Mouse (Mus musculus): Measurements from ENCODE around the gene Fgf22. TPM values are rescaled to one million over a fixed set of nuclear protein-coding genes. Genes with fewer than 3 reads are reported as not detected.

Fgf22 gene
- not detected for polyA plus RNA-seq (2014; fragmentation: Illumina TruSeq; extraction: RNeasy Lipid Tissue Mini Kit (QIAGEN cat#74804); ENCODE audit: low read depth, low replicate concordance)

GRCm38 (mm10) chr10:79754856-79755516 is at the start of gene Fgf22:
Gene Fgf22 (plus strand): TSS chr10:79755076.

DNA sequence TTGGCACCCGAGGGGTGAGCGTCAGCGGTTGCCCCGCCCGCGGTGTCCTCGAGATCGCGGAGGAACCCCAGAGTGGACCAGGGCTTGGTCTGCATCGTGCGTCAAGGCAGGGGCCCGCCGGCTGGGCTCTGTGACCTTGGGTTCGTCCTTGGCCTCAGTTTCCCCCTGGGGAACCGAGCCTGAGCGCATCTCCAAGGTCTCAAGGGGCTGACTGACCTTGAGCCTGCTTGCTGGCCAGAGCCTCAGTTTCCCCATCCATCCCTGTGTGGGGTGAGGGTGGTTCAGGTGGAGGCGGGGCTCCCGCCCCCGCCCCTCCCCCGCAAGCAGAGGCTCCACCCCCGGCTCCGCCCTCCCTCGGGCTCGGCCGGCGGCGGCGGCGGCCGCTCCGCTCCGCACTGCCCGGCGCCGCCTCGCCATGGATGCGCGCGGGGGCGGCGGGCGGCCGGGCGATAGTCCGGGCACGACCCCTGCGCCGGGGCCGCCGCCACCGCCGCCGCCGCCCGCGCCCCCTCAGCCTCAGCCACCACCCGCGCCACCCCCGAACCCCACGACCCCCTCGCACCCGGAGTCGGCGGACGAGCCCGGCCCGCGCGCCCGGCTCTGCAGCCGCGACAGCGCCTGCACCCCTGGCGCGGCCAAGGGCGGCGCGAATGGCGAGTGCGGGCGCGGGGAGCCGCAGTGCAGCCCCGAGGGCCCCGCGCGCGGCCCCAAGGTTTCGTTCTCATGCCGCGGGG is 38.5 kb upstream of the Fgf22 start, which contains the start of gene Hcn2:
Gene Hcn2, plus strand, starts transcription at position 381 of the 734 bp plus-strand sequence.

DNA sequence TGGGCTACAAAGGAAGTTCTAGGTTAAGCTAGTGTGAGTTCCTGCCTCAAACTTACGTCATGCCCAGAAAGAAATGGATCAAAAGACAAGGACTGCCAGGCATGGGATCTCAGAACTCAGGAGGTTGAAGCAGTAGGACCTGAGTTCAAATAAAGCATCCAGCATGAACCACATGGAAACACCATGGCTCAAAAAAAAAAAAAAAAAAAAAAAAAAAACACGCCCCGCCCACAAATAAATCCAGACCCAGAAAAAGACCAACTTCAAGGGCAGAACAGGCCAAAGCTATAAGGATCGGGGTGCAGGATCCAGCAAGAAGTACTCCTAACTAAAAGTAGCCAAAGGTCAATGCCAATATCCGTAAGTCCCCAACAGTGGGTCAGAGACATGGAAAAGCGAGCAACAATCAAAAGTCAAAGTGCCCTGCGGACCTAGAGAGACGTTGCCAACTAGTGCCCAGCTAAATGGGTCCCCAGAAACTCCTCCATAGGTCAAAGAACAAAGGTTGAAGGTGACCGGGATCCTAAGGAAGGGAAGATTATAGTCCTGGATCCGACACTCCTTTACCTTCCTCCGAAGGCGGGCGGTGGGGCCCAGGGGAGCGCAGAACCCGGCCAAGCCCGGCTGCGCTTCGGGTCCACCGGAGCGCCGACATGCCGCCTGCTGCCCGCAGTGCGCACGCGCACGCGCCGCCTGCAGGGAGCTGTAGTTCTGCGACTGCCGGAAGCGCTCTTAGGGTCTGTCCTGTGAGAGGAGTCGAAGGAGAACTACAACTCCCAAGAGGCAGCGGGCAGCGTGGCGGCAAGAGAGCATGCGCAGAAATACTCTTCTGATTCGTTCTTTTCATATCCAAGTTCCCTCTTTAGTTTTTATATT is 8.7 kb upstream of the Fgf22 start, which contains the start of gene Polrmt:
Gene Polrmt, minus strand, starts transcription at position 684 of the 876 bp plus-strand sequence.

DNA sequence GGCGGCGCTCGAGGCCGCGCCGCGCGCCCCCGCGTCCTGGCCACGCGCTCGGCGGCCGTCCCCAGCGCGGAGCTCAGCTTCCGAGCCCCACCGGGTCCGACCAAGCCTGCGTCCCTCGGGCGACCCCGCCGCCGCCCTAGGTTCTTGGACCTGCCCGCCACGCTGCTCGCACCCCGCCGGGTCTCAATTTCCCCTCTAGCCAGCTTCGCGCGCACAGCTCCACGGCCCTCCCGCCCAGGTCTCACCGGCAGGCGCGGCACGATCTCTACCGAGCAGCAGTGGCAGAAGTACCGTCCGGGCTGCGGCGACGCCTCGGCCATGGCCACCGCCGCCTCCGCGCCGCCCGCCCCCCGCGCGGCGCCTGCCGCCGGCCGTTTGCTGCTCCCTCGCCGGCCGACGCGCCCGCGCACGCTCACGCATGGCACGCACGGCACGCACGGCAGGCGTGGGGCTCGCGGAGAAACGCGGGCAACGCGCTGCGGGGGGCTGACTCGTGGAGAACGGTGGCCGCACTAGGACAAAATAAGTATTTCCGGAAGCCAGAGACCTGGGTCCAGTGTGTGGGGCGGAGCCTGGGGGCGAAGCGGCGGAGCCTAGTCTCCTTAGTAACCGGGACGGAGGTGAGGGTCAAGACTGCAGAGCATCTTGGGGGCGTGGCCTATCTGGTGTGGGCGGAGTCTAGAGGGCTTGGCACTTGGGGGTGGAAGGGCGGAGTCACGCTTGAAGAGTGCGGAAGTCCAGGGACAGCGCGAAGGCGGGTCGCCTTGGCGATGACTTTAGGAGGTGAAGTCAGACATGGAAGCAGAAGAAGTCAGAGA is 11.8 kb downstream of the Fgf22 start, which contains the start of gene Rnf126:
Gene Rnf126, minus strand, starts transcription at position 445 of the 818 bp plus-strand sequence.

GRCm38 (mm10) chr10:79777103-79777531 is 22.2 kb downstream of the Fgf22 start, which contains the start of gene Fstl3:
Gene Fstl3 (plus strand): TSS chr10:79777272.

DNA sequence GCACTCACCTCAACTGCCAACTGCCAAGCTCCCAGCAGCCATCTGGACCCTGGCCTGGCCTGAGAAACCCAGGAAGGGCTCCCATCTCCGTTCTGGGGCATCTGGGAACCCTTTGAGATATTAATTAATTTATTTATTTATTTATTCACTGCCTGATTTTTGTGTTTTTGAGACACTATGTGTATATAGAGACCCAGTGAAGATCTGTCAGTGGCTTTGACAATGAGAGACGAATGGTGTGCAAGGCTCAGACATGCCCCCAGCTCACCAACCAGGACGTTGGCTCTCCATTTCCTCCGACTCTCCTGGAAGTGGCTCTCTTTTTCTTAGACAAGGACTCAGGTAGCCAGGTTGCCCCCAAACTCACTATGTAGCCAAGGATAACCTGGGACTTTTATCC is 36.0 kb downstream of the Fgf22 start, which contains the start of gene Prss57:
Gene Prss57, minus strand, starts transcription at position 101 of the 400 bp plus-strand sequence.

DNA sequence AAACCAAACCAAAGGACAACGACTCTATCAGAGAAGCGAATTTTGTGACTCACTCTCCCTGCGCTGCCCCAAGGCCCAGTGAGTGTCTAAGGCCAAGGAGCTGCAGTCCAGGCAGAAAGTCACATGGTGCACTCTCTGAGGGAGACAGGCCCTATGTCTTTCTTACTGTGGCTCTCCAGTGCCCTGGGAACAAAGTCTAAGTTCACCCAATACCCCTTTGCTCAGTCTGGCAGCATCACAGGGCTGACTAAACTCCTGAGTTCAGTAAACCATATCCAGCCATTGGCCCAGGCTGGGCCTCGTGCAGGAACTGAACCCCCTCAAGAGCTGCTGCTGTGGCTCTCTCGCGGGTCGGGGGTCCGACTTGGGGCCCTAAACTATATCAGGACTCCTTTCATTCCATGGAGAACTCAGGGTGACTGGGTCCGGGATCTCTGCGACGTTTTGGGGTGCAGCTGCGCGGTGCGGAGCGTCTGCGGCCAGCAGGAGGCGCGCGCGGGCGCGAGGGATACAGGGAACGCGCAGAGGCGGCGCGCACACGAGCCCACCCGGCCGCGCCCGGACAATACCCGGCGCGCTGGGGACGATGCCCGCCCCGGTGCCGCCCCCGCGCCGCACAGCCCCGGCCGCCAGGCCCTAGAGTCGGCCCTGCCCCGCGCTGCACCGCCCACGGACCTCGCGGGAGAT is 38.3 kb downstream of the Fgf22 start, which contains the start of gene Palm:
Gene Palm, plus strand, starts transcription at position 522 of the 687 bp plus-strand sequence.

Other genes with a start within 250 kb of the Fgf22 start
- not detected for gene Plpp2, start 221.3 kb upstream of the Fgf22 start, polyA plus RNA-seq (2014; fragmentation: Illumina TruSeq; extraction: RNeasy Lipid Tissue Mini Kit (QIAGEN cat#74804); ENCODE audit: low read depth, low replicate concordance)
- gene Mier2, start 199.9 kb upstream of the Fgf22 start, polyA plus RNA-seq (2014; fragmentation: Illumina TruSeq; extraction: RNeasy Lipid Tissue Mini Kit (QIAGEN cat#74804); ENCODE audit: low read depth, low replicate concordance) = 0.15 TPM
- 19.5 TPM for gene Theg, start 167.7 kb upstream of the Fgf22 start, polyA plus RNA-seq (2014; fragmentation: Illumina TruSeq; extraction: RNeasy Lipid Tissue Mini Kit (QIAGEN cat#74804); ENCODE audit: low read depth, low replicate concordance)
- gene C2cd4c, start 141.1 kb upstream of the Fgf22 start, polyA plus RNA-seq (2014; fragmentation: Illumina TruSeq; extraction: RNeasy Lipid Tissue Mini Kit (QIAGEN cat#74804); ENCODE audit: low read depth, low replicate concordance) = 0.07 TPM
- 1.9 TPM for gene Shc2, start 117.2 kb upstream of the Fgf22 start, polyA plus RNA-seq (2014; fragmentation: Illumina TruSeq; extraction: RNeasy Lipid Tissue Mini Kit (QIAGEN cat#74804); ENCODE audit: low read depth, low replicate concordance)
- not detected for gene Odf3l2, start 109.3 kb upstream of the Fgf22 start, polyA plus RNA-seq (2014; fragmentation: Illumina TruSeq; extraction: RNeasy Lipid Tissue Mini Kit (QIAGEN cat#74804); ENCODE audit: low read depth, low replicate concordance)
- not detected for gene Madcam1, start 90.5 kb upstream of the Fgf22 start, polyA plus RNA-seq (2014; fragmentation: Illumina TruSeq; extraction: RNeasy Lipid Tissue Mini Kit (QIAGEN cat#74804); ENCODE audit: low read depth, low replicate concordance)
- gene Tpgs1, start 85.7 kb upstream of the Fgf22 start, polyA plus RNA-seq (2014; fragmentation: Illumina TruSeq; extraction: RNeasy Lipid Tissue Mini Kit (QIAGEN cat#74804); ENCODE audit: low read depth, low replicate concordance) = not detected
- 11.0 TPM for gene Cdc34, start 72.9 kb upstream of the Fgf22 start, polyA plus RNA-seq (2014; fragmentation: Illumina TruSeq; extraction: RNeasy Lipid Tissue Mini Kit (QIAGEN cat#74804); ENCODE audit: low read depth, low replicate concordance)
- not detected for gene Gzmm, start 66.1 kb upstream of the Fgf22 start, polyA plus RNA-seq (2014; fragmentation: Illumina TruSeq; extraction: RNeasy Lipid Tissue Mini Kit (QIAGEN cat#74804); ENCODE audit: low read depth, low replicate concordance)
- 293 TPM for gene Bsg, start 50.6 kb upstream of the Fgf22 start, polyA plus RNA-seq (2014; fragmentation: Illumina TruSeq; extraction: RNeasy Lipid Tissue Mini Kit (QIAGEN cat#74804); ENCODE audit: low read depth, low replicate concordance)
- not detected for gene Hcn2, start 38.4 kb upstream of the Fgf22 start, polyA plus RNA-seq (2014; fragmentation: Illumina TruSeq; extraction: RNeasy Lipid Tissue Mini Kit (QIAGEN cat#74804); ENCODE audit: low read depth, low replicate concordance)
- gene Polrmt, start 8.5 kb upstream of the Fgf22 start, polyA plus RNA-seq (2014; fragmentation: Illumina TruSeq; extraction: RNeasy Lipid Tissue Mini Kit (QIAGEN cat#74804); ENCODE audit: low read depth, low replicate concordance) = 0.70 TPM
- gene Rnf126, start 11.9 kb downstream of the Fgf22 start, polyA plus RNA-seq (2014; fragmentation: Illumina TruSeq; extraction: RNeasy Lipid Tissue Mini Kit (QIAGEN cat#74804); ENCODE audit: low read depth, low replicate concordance) = 6.6 TPM
- gene Fstl3, start 22.2 kb downstream of the Fgf22 start, polyA plus RNA-seq (2014; fragmentation: Illumina TruSeq; extraction: RNeasy Lipid Tissue Mini Kit (QIAGEN cat#74804); ENCODE audit: low read depth, low replicate concordance) = 3.6 TPM
- gene Prss57, start 35.9 kb downstream of the Fgf22 start, polyA plus RNA-seq (2014; fragmentation: Illumina TruSeq; extraction: RNeasy Lipid Tissue Mini Kit (QIAGEN cat#74804); ENCODE audit: low read depth, low replicate concordance) = not detected
- 0.38 TPM for gene Palm, start 38.5 kb downstream of the Fgf22 start, polyA plus RNA-seq (2014; fragmentation: Illumina TruSeq; extraction: RNeasy Lipid Tissue Mini Kit (QIAGEN cat#74804); ENCODE audit: low read depth, low replicate concordance)
- not detected for gene Misp, start 65.9 kb downstream of the Fgf22 start, polyA plus RNA-seq (2014; fragmentation: Illumina TruSeq; extraction: RNeasy Lipid Tissue Mini Kit (QIAGEN cat#74804); ENCODE audit: low read depth, low replicate concordance)
- 40.2 TPM for gene Ptbp1, start 99.4 kb downstream of the Fgf22 start, polyA plus RNA-seq (2014; fragmentation: Illumina TruSeq; extraction: RNeasy Lipid Tissue Mini Kit (QIAGEN cat#74804); ENCODE audit: low read depth, low replicate concordance)
- not detected for gene Prtn3, start 119.4 kb downstream of the Fgf22 start, polyA plus RNA-seq (2014; fragmentation: Illumina TruSeq; extraction: RNeasy Lipid Tissue Mini Kit (QIAGEN cat#74804); ENCODE audit: low read depth, low replicate concordance)
- gene Plppr3, start 119.6 kb downstream of the Fgf22 start, polyA plus RNA-seq (2014; fragmentation: Illumina TruSeq; extraction: RNeasy Lipid Tissue Mini Kit (QIAGEN cat#74804); ENCODE audit: low read depth, low replicate concordance) = not detected
- gene Elane, start 131.2 kb downstream of the Fgf22 start, polyA plus RNA-seq (2014; fragmentation: Illumina TruSeq; extraction: RNeasy Lipid Tissue Mini Kit (QIAGEN cat#74804); ENCODE audit: low read depth, low replicate concordance) = not detected
- gene Cfd, start 135.8 kb downstream of the Fgf22 start, polyA plus RNA-seq (2014; fragmentation: Illumina TruSeq; extraction: RNeasy Lipid Tissue Mini Kit (QIAGEN cat#74804); ENCODE audit: low read depth, low replicate concordance) = not detected
- 0.87 TPM for gene Med16, start 153.8 kb downstream of the Fgf22 start, polyA plus RNA-seq (2014; fragmentation: Illumina TruSeq; extraction: RNeasy Lipid Tissue Mini Kit (QIAGEN cat#74804); ENCODE audit: low read depth, low replicate concordance)
- gene Gm26602, start 155.8 kb downstream of the Fgf22 start, polyA plus RNA-seq (2014; fragmentation: Illumina TruSeq; extraction: RNeasy Lipid Tissue Mini Kit (QIAGEN cat#74804); ENCODE audit: low read depth, low replicate concordance) = not detected
- gene Kiss1r, start 161.9 kb downstream of the Fgf22 start, polyA plus RNA-seq (2014; fragmentation: Illumina TruSeq; extraction: RNeasy Lipid Tissue Mini Kit (QIAGEN cat#74804); ENCODE audit: low read depth, low replicate concordance) = not detected
- 1.1 TPM for gene R3hdm4, start 166.1 kb downstream of the Fgf22 start, polyA plus RNA-seq (2014; fragmentation: Illumina TruSeq; extraction: RNeasy Lipid Tissue Mini Kit (QIAGEN cat#74804); ENCODE audit: low read depth, low replicate concordance)
- gene Arid3a, start 172.0 kb downstream of the Fgf22 start, polyA plus RNA-seq (2014; fragmentation: Illumina TruSeq; extraction: RNeasy Lipid Tissue Mini Kit (QIAGEN cat#74804); ENCODE audit: low read depth, low replicate concordance) = 1.3 TPM
- 2.0 TPM for gene Wdr18, start 205.1 kb downstream of the Fgf22 start, polyA plus RNA-seq (2014; fragmentation: Illumina TruSeq; extraction: RNeasy Lipid Tissue Mini Kit (QIAGEN cat#74804); ENCODE audit: low read depth, low replicate concordance)
- gene Grin3b, start 215.6 kb downstream of the Fgf22 start, polyA plus RNA-seq (2014; fragmentation: Illumina TruSeq; extraction: RNeasy Lipid Tissue Mini Kit (QIAGEN cat#74804); ENCODE audit: low read depth, low replicate concordance) = not detected
- 1.0 TPM for gene Tmem259, start 229.3 kb downstream of the Fgf22 start, polyA plus RNA-seq (2014; fragmentation: Illumina TruSeq; extraction: RNeasy Lipid Tissue Mini Kit (QIAGEN cat#74804); ENCODE audit: low read depth, low replicate concordance)
- 0.48 TPM for gene Cnn2, start 233.5 kb downstream of the Fgf22 start, polyA plus RNA-seq (2014; fragmentation: Illumina TruSeq; extraction: RNeasy Lipid Tissue Mini Kit (QIAGEN cat#74804); ENCODE audit: low read depth, low replicate concordance)
- 0.06 TPM for gene Abca7, start 241.4 kb downstream of the Fgf22 start, polyA plus RNA-seq (2014; fragmentation: Illumina TruSeq; extraction: RNeasy Lipid Tissue Mini Kit (QIAGEN cat#74804); ENCODE audit: low read depth, low replicate concordance)

All from testis, adult 10 weeks (tissue).